In the genomic region with DNA sequence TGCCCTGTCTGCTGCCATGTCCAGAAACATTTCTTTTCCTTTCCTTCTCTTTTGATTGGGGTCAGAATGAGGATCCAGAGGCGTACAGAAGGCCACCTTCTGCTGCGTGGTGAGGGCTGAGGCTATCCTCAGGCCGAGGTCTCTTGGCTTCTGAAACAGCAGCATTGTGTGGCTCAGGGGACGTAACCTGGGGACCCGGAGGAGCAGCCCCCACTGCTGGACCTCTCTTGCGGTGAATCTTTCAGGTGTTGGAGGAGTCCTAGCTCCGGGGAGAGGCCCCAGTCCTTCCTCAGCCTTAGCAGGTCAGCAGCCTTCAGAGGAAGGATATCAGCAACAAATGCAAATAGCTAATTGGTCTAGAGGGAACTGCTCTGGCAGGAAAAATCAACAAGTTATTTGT, we compare ENCODE assay signal across 18 mouse cellular contexts. TPM values are rescaled to one million over a fixed set of nuclear protein-coding genes. Genes with fewer than 3 reads are reported as not detected.
DNase-seq lines count a peak whose midpoint lies in the region; ATAC-seq and TF ChIP-seq lines count a peak whose summit lies in the region.
"Had no signal": no experiment of that assay in that cellular context is flagged by ENCODE, and none has a peak within 500 bp of the region (broad histone marks: within the 10 kb centered on the region; RNA-seq: fewer than 3 reads in every experiment).

No protein-coding gene starts in this region.

- TF ChIP-seq POLR2A in MEL (IDR thresholded peaks at IDR 0.05; ENCODE audit: control insufficient read depth in 1 of 2, insufficient read depth in 1 of 2, low read depth in 1 of 2, low read length in 2 of 2, poor library complexity in 1 of 2): no peak
- TF ChIP-seq POLR2A in lung, adult 2 months (IDR thresholded peaks at IDR 0.05; ENCODE audit: borderline replicate concordance, extremely low read depth, low read depth, low read length): no peak

- TF ChIP-seq RAD21 in MEL (IDR thresholded peaks at IDR 0.05; ENCODE audit: low read depth, low read length): no peak

- ATAC-seq in kidney, embryonic 14.5 days (ENCODE audit: low FRiP score, low TSS enrichment): no peak
- ATAC-seq in embryonic facial prominence, embryonic 13.5 days (ENCODE audit: insufficient number of reproducible peaks, insufficient read depth, low FRiP score, low TSS enrichment, low read depth): no peak
- no peak for ATAC-seq in liver, embryonic 16.5 days (ENCODE audit: low read depth)
- ATAC-seq: hindbrain, embryonic 16.5 days had no signal

- no peaks in the 10 kb centered on the region for H3K36me3 ChIP-seq in kidney, embryonic 14.5 days (ENCODE audit: control insufficient read depth, insufficient read depth, low read length)
- peaks cover 0 to 53% of the 10 kb centered on the region in 2 experiments; a peak in 2 of 4 replicates for H3K36me3 ChIP-seq in MEL (ENCODE audit: control insufficient read depth in 1 of 2, insufficient read depth in 2 of 2, low read length in 2 of 2)
- peaks cover 27% of the 10 kb centered on the region for H3K36me3 ChIP-seq in embryonic facial prominence, embryonic 13.5 days
- peaks cover 3% of the 10 kb centered on the region for H3K36me3 ChIP-seq in liver, embryonic 16.5 days (ENCODE audit: control insufficient read depth, insufficient read depth)
- H3K36me3 ChIP-seq: lung, embryonic 15.5 days had no signal

- no peak overlapping the region for H3K4me3 ChIP-seq in kidney, embryonic 14.5 days (ENCODE audit: low read length)
- H3K4me3 ChIP-seq in MEL (ENCODE audit: control insufficient read depth in 1 of 2, insufficient read depth in 1 of 2, low read depth in 2 of 2, low read length in 2 of 2): no peak overlapping the region
- no peak overlapping the region for H3K4me3 ChIP-seq in embryonic facial prominence, embryonic 13.5 days
- peak overlapping the region; percentile 22 for H3K4me3 ChIP-seq in liver, embryonic 16.5 days (ENCODE audit: low read depth, low read length)
- no peak overlapping the region for H3K4me3 ChIP-seq in lung, adult 2 months (replicated peaks; ENCODE audit: extremely low read depth, low read depth, low read length)
- H3K4me3 ChIP-seq: heart, embryonic 13.5 days; lung, embryonic 15.5 days had no signal

- WGBS in kidney, embryonic 14.5 days: 84% methylated on average over 7 of the region's 7 CpGs
- 79% methylated on average over 7 of the region's 7 CpGs for whole genome bisulfite sequencing in embryonic facial prominence, embryonic 13.5 days
- 33% methylated on average over 7 of the region's 7 CpGs for WGBS in liver, embryonic 16.5 days (ENCODE audit: insufficient replicate concordance)
- WGBS in lung, adult 2 months: 77% methylated on average over 7 of the region's 7 CpGs

- H3K9ac ChIP-seq in kidney, embryonic 14.5 days (ENCODE audit: low read depth, low read length): 0 out of 2 replicates have a peak overlapping the region, but pooled peaks have one; percentile 13
- H3K9ac ChIP-seq in MEL (ENCODE audit: control insufficient read depth, low read depth, low read length, poor library complexity, severe bottlenecking): peak overlapping the region; percentile 41
- H3K9ac ChIP-seq in embryonic facial prominence, embryonic 13.5 days: 0 out of 2 replicates have a peak overlapping the region, but pooled peaks have one; percentile 7
- peak overlapping the region; percentile 43 for H3K9ac ChIP-seq in liver, embryonic 16.5 days (ENCODE audit: low read depth, low read length)
- H3K9ac ChIP-seq: heart, embryonic 13.5 days; lung, embryonic 15.5 days had no signal

- TF ChIP-seq CTCF in MEL (IDR thresholded peaks at IDR 0.05 in 2 of 3, conservative IDR thresholded peaks at IDR 0.05 in 1 of 3; ENCODE audit: control insufficient read depth in 1 of 3, insufficient read depth in 1 of 3, low read depth in 2 of 3, low read length in 3 of 3, poor library complexity in 1 of 3, severe bottlenecking in 1 of 3): no peak
- no peak for TF ChIP-seq CTCF in lung, adult 2 months (IDR thresholded peaks at IDR 0.05; ENCODE audit: insufficient read depth, low read length)

- peak in 1 of 2 experiments; percentile 16; a peak in 1 of 4 replicates for TF ChIP-seq EP300 in MEL (IDR thresholded peaks at IDR 0.05; ENCODE audit: low read depth in 1 of 2, low read length in 2 of 2)

- no peak overlapping the region for H3K4me2 ChIP-seq in kidney, embryonic 14.5 days (replicated peaks; ENCODE audit: low read depth, low read length)
- no peak overlapping the region for H3K4me2 ChIP-seq in embryonic facial prominence, embryonic 13.5 days
- peak overlapping the region; percentile 43 for H3K4me2 ChIP-seq in liver, embryonic 16.5 days (ENCODE audit: low read depth, low read length)
- H3K4me2 ChIP-seq: heart, embryonic 13.5 days; lung, embryonic 15.5 days had no signal

- H3K4me1 ChIP-seq in kidney, embryonic 14.5 days (ENCODE audit: control insufficient read depth, insufficient read depth, low read length): peaks cover 12% of the 10 kb centered on the region; the same call in 1 of the 2 replicates
- H3K4me1 ChIP-seq in MEL (ENCODE audit: control insufficient read depth in 1 of 2, insufficient read depth in 2 of 2, low read length in 2 of 2): peaks cover 39 to 55% of the 10 kb centered on the region in 2 experiments
- H3K4me1 ChIP-seq in embryonic facial prominence, embryonic 13.5 days: peaks cover 21% of the 10 kb centered on the region; the same call in 1 of the 2 replicates
- peaks cover 90% of the 10 kb centered on the region for H3K4me1 ChIP-seq in liver, embryonic 16.5 days (ENCODE audit: control insufficient read depth, low read depth, low read length)
- peaks cover 20% of the 10 kb centered on the region for H3K4me1 ChIP-seq in lung, adult 2 months (ENCODE audit: control insufficient read depth, insufficient read depth, low read length)

- H3K27ac ChIP-seq in kidney, embryonic 14.5 days (ENCODE audit: low read depth, low read length): no peak overlapping the region
- peak overlapping the region; percentile 64 for H3K27ac ChIP-seq in MEL (ENCODE audit: control insufficient read depth, low read depth, low read length)
- no peak overlapping the region for H3K27ac ChIP-seq in embryonic facial prominence, embryonic 13.5 days
- peak overlapping the region; percentile 89 for H3K27ac ChIP-seq in liver, embryonic 16.5 days (ENCODE audit: low read length)
- H3K27ac ChIP-seq: lung, embryonic 15.5 days had no signal

- peaks cover 2% of the 10 kb centered on the region; the same call in 1 of the 2 replicates for H3K79me2 ChIP-seq in MEL (ENCODE audit: control insufficient read depth, insufficient read depth, low read length, poor library complexity)

- DNase-seq in kidney, postnatal 14 days: no peak
- DNase-seq in MEL (ENCODE audit: low read depth, low spot score): no peak
- no peak for DNase-seq in lung, adult 2 months
- no peak for DNase-seq in ovary, postnatal 36 days (ENCODE audit: low spot score)
- DNase-seq: adrenal gland, adult 2 months; cerebellum, adult 11-12 months; gastrocnemius, postnatal 36 days; heart, postnatal 36 days; kidney, adult 18-20 months; kidney, postnatal 25 days; layer of hippocampus, adult 9-11 months; thymus, postnatal 36 days had no signal

- no peaks in the 10 kb centered on the region for H3K9me3 ChIP-seq in kidney, embryonic 14.5 days (ENCODE audit: control insufficient read depth, low read length)
- H3K9me3 ChIP-seq in MEL (replicated peaks; ENCODE audit: insufficient read depth, low read length): no peaks in the 10 kb centered on the region
- no peaks in the 10 kb centered on the region for H3K9me3 ChIP-seq in embryonic facial prominence, embryonic 13.5 days
- H3K9me3 ChIP-seq in liver, embryonic 16.5 days (replicated peaks; ENCODE audit: control insufficient read depth, low read length): no peaks in the 10 kb centered on the region
- H3K9me3 ChIP-seq: heart, embryonic 13.5 days; lung, embryonic 15.5 days had no signal

- no peaks in the 10 kb centered on the region for H3K27me3 ChIP-seq in kidney, embryonic 14.5 days (ENCODE audit: control insufficient read depth, insufficient read depth, low read length)
- no peaks in the 10 kb centered on the region for H3K27me3 ChIP-seq in MEL (ENCODE audit: control insufficient read depth in 1 of 2, insufficient read depth in 2 of 2, low read length in 2 of 2)
- H3K27me3 ChIP-seq in embryonic facial prominence, embryonic 13.5 days: no peaks in the 10 kb centered on the region
- H3K27me3 ChIP-seq in liver, embryonic 16.5 days (ENCODE audit: control insufficient read depth, insufficient read depth, low read depth, low read length): no peaks in the 10 kb centered on the region
- H3K27me3 ChIP-seq: heart, embryonic 13.5 days; lung, embryonic 15.5 days had no signal

TF ChIP-seq in MEL, 35 proteins besides CTCF, POLR2A, EP300 and RAD21 (continues in another document):
- TF ChIP-seq CHD1 (IDR thresholded peaks at IDR 0.05; ENCODE audit: low read depth, low read length) (no peak), USF1 (IDR thresholded peaks at IDR 0.05; ENCODE audit: low read depth, low read length) (no peak), MAZ (IDR thresholded peaks at IDR 0.05; ENCODE audit: low read depth, low read length) (no peak), UBTF (IDR thresholded peaks at IDR 0.05; ENCODE audit: borderline replicate concordance, insufficient read depth, low read depth, low read length) (no peak), MYB (IDR thresholded peaks at IDR 0.05; ENCODE audit: low read depth, low read length) (no peak), ETS1 (IDR thresholded peaks at IDR 0.05; ENCODE audit: low read depth, low read length) (no peak), POLR2AphosphoS2 (IDR thresholded peaks at IDR 0.05; ENCODE audit: low read length) (no peak), ZNF384 (IDR thresholded peaks at IDR 0.05; ENCODE audit: low read depth, low read length) (no peak), E2F4 (IDR thresholded peaks at IDR 0.05; ENCODE audit: borderline replicate concordance, low read depth, low read length) (no peak)

RNA-seq across cellular contexts. Expression of a gene that starts 8.7 kb away (rescaled TPM):
- polyA plus RNA-seq in kidney, embryonic 14.5 days (2014; fragmentation: Nextera tagmentation; extraction: Ambion mirVana): 12.1 and 14.3 TPM in 2 replicates
- 4.0 and 5.2 TPM in 2 replicates for total RNA-seq in MEL (2012; rRNA removed)
- polyA plus RNA-seq in MEL (2012; ENCODE audit: insufficient read depth in 1 of 2, insufficient read length in 2 of 2, low read depth in 1 of 2, low replicate concordance in 2 of 2, missing spikeins in 1 of 2): 10 to 100 TPM in 1 of 2 experiments, not detected in 1; 18.0 TPM
- 29.4 and 35.7 TPM in 2 replicates for polyA plus RNA-seq in embryonic facial prominence, embryonic 13.5 days (2015; fragmentation: Nextera tagmentation; extraction: Ambion mirVana)
- polyA plus RNA-seq in liver, embryonic 16.5 days (2015; fragmentation: Nextera tagmentation; extraction: Ambion mirVana): 21.0 and 23.7 TPM in 2 replicates
- 41.0 and 48.5 TPM in 2 replicates for polyA plus RNA-seq in lung, adult 2 months (2012; rRNA removed)

RNA-seq across cellular contexts. Expression of a gene that starts 26.1 kb away (rescaled TPM):
- 7.1 and 10.4 TPM in 2 replicates for polyA plus RNA-seq in kidney, embryonic 14.5 days (2014; fragmentation: Nextera tagmentation; extraction: Ambion mirVana)
- 8.3 and 9.1 TPM in 2 replicates for total RNA-seq in MEL (2012; rRNA removed)
- polyA plus RNA-seq in MEL (2012; ENCODE audit: insufficient read depth in 1 of 2, insufficient read length in 2 of 2, low read depth in 1 of 2, low replicate concordance in 2 of 2, missing spikeins in 1 of 2): 10 to 100 TPM in 1 of 2 experiments, not detected in 1; 10.6 TPM
- 13.0 and 15.2 TPM in 2 replicates for polyA plus RNA-seq in embryonic facial prominence, embryonic 13.5 days (2015; fragmentation: Nextera tagmentation; extraction: Ambion mirVana)
- 2.7 and 2.9 TPM in 2 replicates for polyA plus RNA-seq in liver, embryonic 16.5 days (2015; fragmentation: Nextera tagmentation; extraction: Ambion mirVana)
- polyA plus RNA-seq in lung, adult 2 months (2012; rRNA removed): 15.8 and 17.9 TPM in 2 replicates

Comparison
In these comparisons a context has a peak if more than half of its experiments do, and no peak if none do; other contexts are left out.
1. H3K27ac ChIP-seq: peak in MEL (single experiment) and liver, embryonic 16.5 days (single experiment); none in kidney, embryonic 14.5 days (single experiment) and embryonic facial prominence, embryonic 13.5 days (single experiment).
2. Peak in every context shown above with its lines, with median percentiles within 50 percentile points of each other: H3K9ac ChIP-seq.